Mouse (Mus musculus) hindbrain, embryonic 11.5 days (tissue): Measurements from ENCODE around the gene Gtf3a. TPM values are rescaled to one million over a fixed set of nuclear protein-coding genes. Genes with fewer than 3 reads are reported as not detected.

ENCODE experiments used
- ATAC-seq: fragments of 200-750 bp; cut with Nextera tagmentation; 2 replicates; pipeline ENCODE4 v1.8.0; 2017; ENCODE audit warnings: mild to moderate bottlenecking, moderate TSS enrichment, moderate library complexity; ENCODE audit not compliant: low FRiP score
- DNase-seq: peaks from one replicate; pipeline ENCODE4 v3.0.0-alpha.2; 2015; ENCODE audit warnings: low spot score
- H3K27ac ChIP-seq: fragments of 300-500 bp; sonication (generic); 2 replicates; pipeline ENCODE4 v1.5.1; 2014; ENCODE audit warnings: mild to moderate bottlenecking, low read depth, low read length
- H3K27me3 ChIP-seq: fragments of 300-500 bp; sonication (generic); 2 replicates; pipeline ENCODE4 v1.6.1; 2014; ENCODE audit warnings: mild to moderate bottlenecking, low read length, moderate library complexity, mixed read lengths; ENCODE audit not compliant: control insufficient read depth, insufficient read depth
- H3K36me3 ChIP-seq: fragments of 300-500 bp; sonication (generic); 2 replicates; pipeline ENCODE4 v1.6.1; 2014; ENCODE audit warnings: mild to moderate bottlenecking, low read length, moderate library complexity, mixed read lengths; ENCODE audit not compliant: control insufficient read depth, insufficient read depth
- H3K4me1 ChIP-seq: fragments of 300-500 bp; sonication (generic); replicated peaks from 2 replicates; pipeline ENCODE4 v1.6.1; 2014; ENCODE audit warnings: low read length, mixed read lengths; ENCODE audit not compliant: control insufficient read depth, insufficient read depth
- H3K4me2 ChIP-seq: fragments of 300-500 bp; sonication (generic); replicated peaks from 2 replicates; pipeline ENCODE4 v1.6.1; 2014; ENCODE audit warnings: mild to moderate bottlenecking, low read depth, low read length
- H3K4me3 ChIP-seq: fragments of 300-500 bp; sonication (generic); 2 replicates; pipeline ENCODE4 v1.5.1; 2014; ENCODE audit warnings: low read depth, low read length
- H3K9ac ChIP-seq: fragments of 300-500 bp; sonication (generic); 2 replicates; pipeline ENCODE4 v1.6.1; 2014; ENCODE audit warnings: low read depth, low read length
- H3K9me3 ChIP-seq: fragments of 300-500 bp; sonication (generic); 2 replicates; pipeline ENCODE4 v1.6.1; 2016; ENCODE audit warnings: low read length; ENCODE audit not compliant: control insufficient read depth
- WGBS: fragments of 180-500 bp; shearing (Covaris S2); extraction: QIAGEN DNeasy Blood & Tissue Kit; methylation state at CpG from one replicate; pipeline ENCODE4 v1.1.7; 2014; 5-methylcytosine and 5-hydroxymethylcytosine counted together
- polyA plus RNA-seq: library from polyadenylated mRNA; unstranded; fragments of >200 nt; fragmentation: Nextera tagmentation; extraction: Ambion mirVana; gene quantifications from 2 replicates; pipeline ENCODE4 v1.2.1, GENCODE M21; 2014

Gtf3a gene
- polyA plus RNA-seq: 106 TPM in 2 replicates

DNA sequence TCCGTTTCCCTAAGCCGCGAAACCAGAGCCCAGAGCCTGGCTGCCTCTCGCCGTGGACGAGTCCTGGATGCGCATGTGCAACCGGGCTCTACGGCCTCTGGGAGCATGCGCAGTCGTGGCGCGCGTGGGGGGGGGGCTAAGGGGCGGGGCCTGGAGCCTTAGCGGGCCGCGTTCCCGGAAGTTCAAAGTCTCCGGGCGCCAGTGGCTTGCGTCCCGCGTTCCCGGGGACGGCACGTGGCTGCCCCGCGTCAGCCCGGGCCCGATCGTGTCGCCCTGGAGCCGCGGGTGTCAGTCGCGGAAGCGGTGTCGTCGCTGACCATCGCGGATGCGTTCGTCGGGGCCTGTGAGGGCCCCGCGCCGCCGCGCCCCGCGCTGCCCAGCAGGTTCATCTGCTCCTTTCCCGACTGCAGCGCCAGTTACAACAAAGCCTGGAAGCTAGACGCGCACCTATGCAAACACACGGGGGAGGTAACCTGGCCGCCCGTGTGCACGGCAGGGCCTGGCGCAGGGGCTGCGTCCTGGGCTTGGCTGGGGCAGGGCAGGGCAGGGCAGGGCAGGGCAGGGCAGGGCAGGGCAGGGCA is at the start of gene Gtf3a:
Gene Gtf3a, plus strand, starts transcription at position 150 of the 581 bp plus-strand sequence.
- Histone ChIP-seq H3K4me3 (peak within 1 kb of the TSS; percentile 83), H3K9me3 (no peaks in the 10 kb centered on the region), H3K27me3 (no peaks in the 10 kb centered on the region), H3K9ac (peak within 1 kb of the TSS; percentile 88), H3K36me3 (peaks cover 9% of the 10 kb centered on the region), H3K4me1 (0 out of 2 replicates have a peak, but pooled peaks cover 3% of the 10 kb centered on the region), H3K4me2 (peak within 1 kb of the TSS; percentile 91), H3K27ac (no peak within 1 kb of the TSS)
- DNase-seq: peak; percentile 96
- WGBS: under 1% methylated on average over 41 of the region's 62 CpGs
- peak; percentile 92 for ATAC-seq

DNA sequence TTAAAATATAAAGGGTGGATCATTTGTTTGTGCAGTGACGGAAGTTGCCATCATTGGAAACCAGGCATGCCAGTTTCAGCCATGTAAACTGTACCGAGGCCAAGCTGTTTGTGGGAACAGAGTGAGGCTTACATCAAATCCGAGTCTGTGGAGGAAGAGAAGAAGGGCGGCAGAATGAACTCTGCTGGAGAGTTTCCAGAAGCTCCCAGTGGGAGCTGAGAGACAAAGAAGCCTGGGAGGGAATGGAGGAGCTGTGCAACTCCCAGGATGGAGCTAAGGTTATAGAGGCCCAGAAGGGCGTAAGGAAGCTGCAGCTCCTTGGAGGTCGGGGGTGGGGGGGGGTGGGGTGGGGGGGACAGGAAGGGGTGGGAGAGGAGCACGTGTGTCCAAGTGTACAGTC is 48.1 kb upstream of the Gtf3a start:
- DNase-seq (no peak), ATAC-seq (no peak)
- H3K27ac ChIP-seq: no peak overlapping the region
- H3K36me3 ChIP-seq: no peaks in the 10 kb centered on the region
- no peaks in the 10 kb centered on the region for H3K4me1 ChIP-seq
- H3K9me3 ChIP-seq: no peaks in the 10 kb centered on the region
- 59% methylated on average over 7 of the region's 7 CpGs for WGBS
- no peak overlapping the region for H3K9ac ChIP-seq
- H3K27me3 ChIP-seq: no peaks in the 10 kb centered on the region
- no peak overlapping the region for H3K4me3 ChIP-seq
- no peak overlapping the region for H3K4me2 ChIP-seq

DNA sequence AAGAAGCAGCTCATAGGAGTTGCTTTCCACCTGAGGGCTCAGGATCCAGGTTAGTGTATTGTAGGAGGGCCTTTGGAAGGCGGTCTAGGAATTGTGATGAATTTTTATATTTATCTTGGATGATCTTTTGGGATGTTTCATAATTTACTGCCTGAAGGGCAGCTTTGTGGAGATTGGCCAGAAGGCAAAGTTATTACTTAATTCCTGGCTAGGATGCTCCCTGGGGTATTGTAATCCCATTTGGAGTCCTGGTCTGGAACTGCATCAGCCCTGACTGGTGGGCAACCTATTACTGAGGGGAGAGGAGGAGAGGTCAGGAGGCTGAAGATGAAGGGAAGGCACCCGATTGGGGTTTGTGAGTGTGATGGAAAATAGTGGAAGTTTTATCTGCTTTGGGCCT is 47.0 kb upstream of the Gtf3a start:
- H3K27me3 ChIP-seq: no peaks in the 10 kb centered on the region
- H3K9ac ChIP-seq: no peak overlapping the region
- no peaks in the 10 kb centered on the region for H3K4me1 ChIP-seq
- no peak overlapping the region for H3K4me2 ChIP-seq
- H3K36me3 ChIP-seq: no peaks in the 10 kb centered on the region
- no peaks in the 10 kb centered on the region for H3K9me3 ChIP-seq
- 90% methylated on average over 2 of the region's 2 CpGs for WGBS
- no peak overlapping the region for H3K4me3 ChIP-seq
- DNase-seq (no peak), ATAC-seq (no peak)
- no peak overlapping the region for H3K27ac ChIP-seq

DNA sequence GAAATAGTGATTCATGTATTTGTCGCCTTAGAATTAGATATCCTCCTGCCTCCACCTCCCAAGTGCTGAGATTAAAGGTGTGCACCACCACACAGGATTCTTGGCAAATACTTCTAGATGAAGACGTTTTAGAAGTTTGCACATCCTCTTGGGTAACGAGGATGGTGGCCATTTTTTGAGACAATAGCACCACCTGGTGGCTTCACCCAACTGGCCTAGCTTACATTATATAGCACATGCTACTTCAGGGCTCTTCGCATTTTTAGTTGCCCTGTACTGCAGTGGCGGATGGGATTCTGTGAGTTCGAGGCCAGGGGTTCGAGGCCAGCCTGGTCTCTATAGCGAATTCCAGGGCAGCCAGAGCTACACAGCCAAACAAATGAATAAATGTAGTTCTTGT is 44.1 kb upstream of the Gtf3a start:
- ATAC-seq (peak; percentile 55; the same call in 1 of the 2 replicates), DNase-seq (peak; percentile 81)
- H3K4me2 ChIP-seq: no peak overlapping the region
- 41% methylated on average over 8 of the region's 8 CpGs for WGBS
- no peaks in the 10 kb centered on the region for H3K4me1 ChIP-seq
- H3K27ac ChIP-seq: no peak overlapping the region
- H3K27me3 ChIP-seq: no peaks in the 10 kb centered on the region
- H3K36me3 ChIP-seq: no peaks in the 10 kb centered on the region
- H3K9ac ChIP-seq: no peak overlapping the region
- H3K9me3 ChIP-seq: no peaks in the 10 kb centered on the region
- H3K4me3 ChIP-seq: no peak overlapping the region

DNA sequence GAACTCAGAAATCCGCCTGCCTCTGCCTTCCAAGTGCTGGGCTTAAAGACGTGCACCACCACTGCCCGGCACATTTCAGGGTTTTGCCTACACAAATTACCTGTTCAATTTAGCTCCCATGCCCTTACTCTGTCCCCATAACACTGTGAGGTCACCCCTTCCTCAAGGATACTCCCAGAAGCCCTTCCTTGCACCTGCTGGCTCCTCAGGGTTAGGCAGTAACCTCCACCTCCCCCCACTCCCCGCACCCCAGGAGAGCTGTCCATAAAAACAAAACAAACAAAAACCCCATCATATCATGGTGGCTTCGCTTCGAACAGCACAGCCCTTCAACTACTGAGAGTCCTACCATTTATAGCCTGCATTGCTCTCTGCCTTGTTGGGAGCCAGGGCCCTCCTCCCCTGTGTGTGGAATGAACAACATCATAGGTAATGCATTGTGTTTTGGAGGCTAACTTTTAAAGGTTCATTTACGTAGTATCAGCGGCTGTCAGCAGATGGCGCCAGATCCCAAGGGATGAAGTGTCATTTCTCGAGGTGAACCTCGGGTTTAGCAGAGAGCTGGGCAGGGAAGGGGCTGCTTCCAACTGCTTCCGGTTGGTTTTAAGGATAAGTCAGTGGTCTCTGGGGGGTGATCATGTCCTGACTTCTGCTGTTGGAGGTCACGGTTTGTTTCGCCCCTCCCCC is 42.8 kb upstream of the Gtf3a start:
- DNase-seq (peak; percentile 90), ATAC-seq (peak; percentile 52)
- H3K27me3 ChIP-seq: no peaks in the 10 kb centered on the region
- H3K27ac ChIP-seq: no peak overlapping the region
- no peak overlapping the region for H3K4me3 ChIP-seq
- 30% methylated on average over 14 of the region's 14 CpGs for WGBS
- no peak overlapping the region for H3K4me2 ChIP-seq
- H3K4me1 ChIP-seq: no peaks in the 10 kb centered on the region
- H3K36me3 ChIP-seq: no peaks in the 10 kb centered on the region
- no peaks in the 10 kb centered on the region for H3K9me3 ChIP-seq
- no peak overlapping the region for H3K9ac ChIP-seq

DNA sequence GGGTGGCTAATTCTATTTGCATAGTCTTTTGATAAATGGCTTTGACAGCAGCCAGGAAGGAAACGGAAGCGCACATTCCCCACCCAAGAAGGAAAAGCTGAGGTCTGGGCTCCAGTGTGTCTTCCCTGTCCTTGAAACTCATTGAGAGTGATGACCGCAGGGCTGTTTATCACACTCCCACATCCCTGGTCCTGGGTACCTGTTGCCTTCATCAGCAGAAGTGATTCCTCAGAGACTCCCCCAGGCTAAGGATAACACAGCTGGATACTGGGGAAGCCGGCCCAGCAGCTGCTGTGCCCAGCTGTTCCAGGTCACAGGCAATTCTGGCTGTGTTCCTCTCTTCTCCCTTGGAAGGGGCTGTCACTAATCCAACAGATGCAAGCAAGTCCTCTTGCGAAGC is 40.9 kb upstream of the Gtf3a start:
- Histone ChIP-seq H3K27ac (no peak overlapping the region), H3K36me3 (no peaks in the 10 kb centered on the region), H3K4me3 (no peak overlapping the region), H3K27me3 (no peaks in the 10 kb centered on the region), H3K9ac (no peak overlapping the region), H3K9me3 (no peaks in the 10 kb centered on the region), H3K4me1 (no peaks in the 10 kb centered on the region), H3K4me2 (no peak overlapping the region)
- DNase-seq (no peak), ATAC-seq (no peak)
- 46% methylated on average over 5 of the region's 5 CpGs for WGBS

DNA sequence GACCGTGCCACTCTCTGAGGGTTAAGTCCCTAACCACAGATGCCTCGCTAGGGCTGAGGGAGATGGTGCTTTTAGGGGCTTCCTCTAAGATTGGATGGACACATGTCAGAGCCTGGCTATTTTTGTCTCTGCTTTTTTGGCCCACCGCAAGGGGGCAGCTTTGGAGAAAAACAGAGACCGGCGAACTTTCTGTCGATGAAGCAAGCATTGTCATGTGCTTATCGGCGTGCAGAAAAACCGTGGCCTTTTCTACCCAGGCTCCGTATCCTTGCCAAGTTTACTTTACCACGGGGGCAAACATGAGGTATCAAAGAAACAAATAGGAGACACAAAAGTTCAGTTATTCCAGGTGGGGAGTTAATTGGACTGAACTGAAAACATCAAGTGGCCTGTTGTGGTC is 39.8 kb upstream of the Gtf3a start:
- Histone ChIP-seq H3K9ac (no peak overlapping the region), H3K4me1 (no peaks in the 10 kb centered on the region), H3K4me2 (no peak overlapping the region), H3K27ac (no peak overlapping the region), H3K4me3 (no peak overlapping the region), H3K9me3 (no peaks in the 10 kb centered on the region), H3K36me3 (no peaks in the 10 kb centered on the region), H3K27me3 (no peaks in the 10 kb centered on the region)
- 55% methylated on average over 11 of the region's 11 CpGs for WGBS
- ATAC-seq: no peak
- DNase-seq: peak; percentile 44

DNA sequence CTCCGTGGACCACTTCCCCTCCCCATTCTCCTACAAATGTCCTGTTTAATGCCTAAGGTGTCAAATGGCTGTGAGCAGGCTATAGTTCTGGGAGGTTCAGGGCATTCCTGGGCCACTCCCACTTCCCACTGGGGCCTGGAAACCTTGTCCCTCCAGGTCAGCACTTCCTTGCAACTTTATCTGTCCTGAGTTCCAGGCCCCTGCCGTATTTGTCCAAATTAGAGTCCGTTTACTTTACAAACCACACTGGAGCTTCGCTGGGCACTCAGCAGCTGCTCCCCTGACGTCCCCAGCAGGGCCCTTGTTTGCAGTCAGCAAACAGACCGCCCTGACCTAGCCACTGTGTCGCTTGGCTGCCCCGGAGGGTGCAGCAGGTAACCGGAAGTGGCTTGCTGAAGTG is 36.3 kb upstream of the Gtf3a start:
- ATAC-seq (no peak), DNase-seq (no peak)
- H3K36me3 ChIP-seq: no peaks in the 10 kb centered on the region
- H3K27ac ChIP-seq: no peak overlapping the region
- no peaks in the 10 kb centered on the region for H3K9me3 ChIP-seq
- no peak overlapping the region for H3K4me2 ChIP-seq
- WGBS: 23% methylated on average over 9 of the region's 9 CpGs
- H3K9ac ChIP-seq: no peak overlapping the region
- no peaks in the 10 kb centered on the region for H3K27me3 ChIP-seq
- H3K4me3 ChIP-seq: no peak overlapping the region
- H3K4me1 ChIP-seq: no peaks in the 10 kb centered on the region

DNA sequence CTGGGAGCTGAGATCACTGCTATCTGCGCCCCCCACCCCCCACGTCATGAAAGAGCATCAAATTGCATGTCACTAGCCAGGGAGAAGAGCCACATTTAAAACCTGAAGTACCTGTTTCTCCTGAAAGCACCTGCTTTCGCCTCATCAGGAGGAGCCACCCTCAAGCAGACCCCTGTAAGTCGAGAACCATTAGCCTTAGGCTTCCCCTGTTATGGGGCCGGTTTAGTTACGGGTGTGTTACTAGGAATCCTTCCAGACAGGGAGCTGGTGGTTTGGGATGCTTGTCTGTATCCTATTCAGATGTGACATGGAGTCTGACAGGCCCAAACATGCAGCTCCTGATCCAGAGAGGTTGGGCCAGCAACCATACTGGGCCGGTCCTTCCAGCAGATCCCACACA is 35.1 kb upstream of the Gtf3a start:
- Histone ChIP-seq H3K4me2 (no peak overlapping the region), H3K27me3 (no peaks in the 10 kb centered on the region), H3K27ac (no peak overlapping the region), H3K36me3 (no peaks in the 10 kb centered on the region), H3K9me3 (no peaks in the 10 kb centered on the region), H3K9ac (no peak overlapping the region), H3K4me1 (no peaks in the 10 kb centered on the region), H3K4me3 (no peak overlapping the region)
- 80% methylated on average over 7 of the region's 7 CpGs for WGBS
- no peak for DNase-seq
- ATAC-seq: no peak
